12 mouse cellular contexts compared by ENCODE assay signal in genomic region chr7:35668066-35669041, GRCm38 (mm10). TPM values are rescaled to one million over a fixed set of nuclear protein-coding genes. Genes with fewer than 3 reads are reported as not detected.
DNase-seq lines count a peak whose midpoint lies in the region; ATAC-seq lines count a peak whose summit lies in the region.
"Had no signal": no experiment of that assay in that cellular context is flagged by ENCODE, and none has a peak within 500 bp of the region (broad histone marks: within the 10 kb centered on the region; RNA-seq: fewer than 3 reads in every experiment).

No protein-coding gene starts in this region.

- intact Hi-C loops in left cerebral cortex, postnatal 14 days (cut with DNase I): no loop called here

- H3K9ac ChIP-seq in embryonic facial prominence, embryonic 11.5 days (replicated peaks; ENCODE audit: low read length): no peak overlapping the region
- H3K9ac ChIP-seq in hindbrain, embryonic 13.5 days: no peak overlapping the region
- H3K9ac ChIP-seq: lung, embryonic 14.5 days had no signal

- no peaks in the 10 kb centered on the region for H3K36me3 ChIP-seq in embryonic facial prominence, embryonic 11.5 days (replicated peaks; ENCODE audit: control insufficient read depth, insufficient read depth, low read depth, low read length)
- H3K36me3 ChIP-seq in hindbrain, embryonic 13.5 days: no peaks in the 10 kb centered on the region

- no peaks in the 10 kb centered on the region for H3K4me1 ChIP-seq in embryonic facial prominence, embryonic 11.5 days (ENCODE audit: control insufficient read depth, insufficient read depth, low read length)
- H3K4me1 ChIP-seq in hindbrain, embryonic 13.5 days (replicated peaks): peaks cover 30% of the 10 kb centered on the region

- 0 out of 2 replicates have a peak overlapping the region, but pooled peaks have one; percentile 0 for H3K27ac ChIP-seq in embryonic facial prominence, embryonic 11.5 days (replicated peaks; ENCODE audit: low read depth, low read length)
- peak overlapping the region; percentile 86 for H3K27ac ChIP-seq in hindbrain, embryonic 13.5 days

- no peak overlapping the region for H3K4me3 ChIP-seq in embryonic facial prominence, embryonic 11.5 days (ENCODE audit: low read depth, low read length)
- H3K4me3 ChIP-seq in hindbrain, embryonic 13.5 days: no peak overlapping the region

- no peak for DNase-seq in cerebellum, adult 8-10 months
- DNase-seq in embryonic facial prominence, embryonic 11.5 days (ENCODE audit: low spot score): peak; percentile 66
- DNase-seq in neural tube, embryonic 10.5 days (ENCODE audit: extremely low spot score, low spot score): peak; percentile 38
- no peak for DNase-seq in thymus, postnatal 14 days
- DNase-seq in left cerebral cortex, postnatal 14 days (ENCODE audit: low spot score in 2 of 2): no peak
- no peak for DNase-seq in left cerebral cortex, adult 9 months (ENCODE audit: low spot score in 2 of 2)
- DNase-seq: cerebellum, adult 11 months; kidney, postnatal 14 days; lung, embryonic 14.5 days; thymus, postnatal 25 days had no signal

- H3K9me3 ChIP-seq in embryonic facial prominence, embryonic 11.5 days (replicated peaks; ENCODE audit: control insufficient read depth, low read length): no peaks in the 10 kb centered on the region
- H3K9me3 ChIP-seq in hindbrain, embryonic 13.5 days: no peaks in the 10 kb centered on the region

- WGBS in embryonic facial prominence, embryonic 11.5 days: 45% methylated on average over 18 of the region's 18 CpGs
- 19% methylated on average over 18 of the region's 18 CpGs for WGBS in hindbrain, embryonic 13.5 days

- H3K4me2 ChIP-seq in embryonic facial prominence, embryonic 11.5 days (ENCODE audit: low read depth, low read length): no peak overlapping the region; the same call in 1 of the 2 replicates
- H3K4me2 ChIP-seq in hindbrain, embryonic 13.5 days: no peak overlapping the region
- H3K4me2 ChIP-seq: lung, embryonic 14.5 days had no signal

- ATAC-seq in cerebellum, adult (ENCODE audit: insufficient number of reproducible peaks, low FRiP score, low TSS enrichment): 0 out of 2 replicates have a peak, but pooled peaks have one; percentile 31
- ATAC-seq in embryonic facial prominence, embryonic 11.5 days (replicated peaks; ENCODE audit: insufficient number of reproducible peaks, low FRiP score, low TSS enrichment, low read depth): peak; percentile 60
- ATAC-seq in hindbrain, embryonic 13.5 days (ENCODE audit: low FRiP score): peak; percentile 81

- H3K27me3 ChIP-seq in embryonic facial prominence, embryonic 11.5 days (ENCODE audit: control insufficient read depth, insufficient read depth, low read length): no peaks in the 10 kb centered on the region
- no peaks in the 10 kb centered on the region for H3K27me3 ChIP-seq in hindbrain, embryonic 13.5 days

RNA-seq across cellular contexts. Expression of gene Pdcd5, which starts 21.0 kb away (rescaled TPM):
- polyA plus RNA-seq in embryonic facial prominence, embryonic 11.5 days (2014; fragmentation: Nextera tagmentation; extraction: Ambion mirVana): 303 and 313 TPM in 2 replicates
- 245 and 251 TPM in 2 replicates for polyA plus RNA-seq in hindbrain, embryonic 13.5 days (2015; fragmentation: Nextera tagmentation; extraction: Ambion mirVana)
- 10 to 100 TPM; 88.7 to 89.2 TPM for total RNA-seq in left cerebral cortex, postnatal 14 days (2021)

Comparison
In these comparisons a context has a peak if more than half of its experiments do, and no peak if none do; other contexts are left out.
1. ATAC-seq: peak in every context shown above with its lines; median percentile 81 in hindbrain, embryonic 13.5 days; 60 in embryonic facial prominence, embryonic 11.5 days; 31 in cerebellum, adult.
2. DNase-seq: peak in embryonic facial prominence, embryonic 11.5 days (single experiment) and neural tube, embryonic 10.5 days (single experiment); none in cerebellum, adult 8-10 months (single experiment), thymus, postnatal 14 days (single experiment), left cerebral cortex, postnatal 14 days (0 of 2) and left cerebral cortex, adult 9 months (0 of 2).